Mouse (Mus musculus): Measurements from ENCODE around the gene Tsc22d4. TPM values are rescaled to one million over a fixed set of nuclear protein-coding genes. Genes with fewer than 3 reads are reported as not detected.

Gene Tsc22d4
- polyA plus RNA-seq, 1 experiment, result 483 TPM

GRCm38 (mm10) chr5:137755425-137755824, 9.9 kb downstream of the Tsc22d4 start:
- H3K4me1 ChIP-seq (ENCODE audit: control insufficient read depth, insufficient read depth, low read length), result peaks cover 13% of the 10 kb centered on the region
- TF ChIP-seq POLR2A (IDR thresholded peaks at IDR 0.05; ENCODE audit: insufficient read depth, low read depth, low read length), result no peak
- no peak for TF ChIP-seq CTCF (IDR thresholded peaks at IDR 0.05; ENCODE audit: insufficient read depth, low read depth, low read length)
- H3K4me3 ChIP-seq (ENCODE audit: insufficient read depth, low read depth, low read length), result no peak overlapping the region
- no peak overlapping the region for H3K27ac ChIP-seq (ENCODE audit: insufficient read depth, low read depth, low read length)
- 77% methylated on average over 5 of the region's 5 CpGs for WGBS

GRCm38 (mm10) chr5:137756106-137756505, 10.6 kb downstream of the Tsc22d4 start:
- H3K27ac ChIP-seq (ENCODE audit: insufficient read depth, low read depth, low read length), result no peak overlapping the region
- TF ChIP-seq CTCF (IDR thresholded peaks at IDR 0.05; ENCODE audit: insufficient read depth, low read depth, low read length) (no peak), POLR2A (IDR thresholded peaks at IDR 0.05; ENCODE audit: insufficient read depth, low read depth, low read length) (no peak)
- peaks cover 13% of the 10 kb centered on the region for H3K4me1 ChIP-seq (ENCODE audit: control insufficient read depth, insufficient read depth, low read length)
- 63% methylated on average over 3 of the region's 3 CpGs for WGBS
- no peak overlapping the region for H3K4me3 ChIP-seq (ENCODE audit: insufficient read depth, low read depth, low read length)

- WGBS, result 42% methylated on average over 10 of the region's 10 CpGs
- H3K27ac ChIP-seq (ENCODE audit: insufficient read depth, low read depth, low read length), result no peak overlapping the region
- TF ChIP-seq CTCF (IDR thresholded peaks at IDR 0.05; ENCODE audit: insufficient read depth, low read depth, low read length) (peak; percentile 73), POLR2A (IDR thresholded peaks at IDR 0.05; ENCODE audit: insufficient read depth, low read depth, low read length) (no peak)
- H3K4me3 ChIP-seq (ENCODE audit: insufficient read depth, low read depth, low read length), result no peak overlapping the region
- peaks cover 13% of the 10 kb centered on the region for H3K4me1 ChIP-seq (ENCODE audit: control insufficient read depth, insufficient read depth, low read length)
These were observed 11.5 kb downstream of the Tsc22d4 start for GRCm38 (mm10) chr5:137756882-137757661.

- H3K4me3 ChIP-seq (ENCODE audit: insufficient read depth, low read depth, low read length), result peak overlapping the region; percentile 30
- no peak for TF ChIP-seq POLR2A (IDR thresholded peaks at IDR 0.05; ENCODE audit: insufficient read depth, low read depth, low read length)
- TF ChIP-seq CTCF (IDR thresholded peaks at IDR 0.05; ENCODE audit: insufficient read depth, low read depth, low read length), result no peak
These were observed 12.4 kb downstream of the Tsc22d4 start for GRCm38 (mm10) chr5:137757887-137758286.

GRCm38 (mm10) chr5:137758921-137759534, 13.5 kb downstream of the Tsc22d4 start:
- WGBS, result 74% methylated on average over 19 of the region's 19 CpGs
- H3K4me3 ChIP-seq (ENCODE audit: insufficient read depth, low read depth, low read length), result peak overlapping the region; percentile 30
- TF ChIP-seq CTCF (IDR thresholded peaks at IDR 0.05; ENCODE audit: insufficient read depth, low read depth, low read length) (no peak), POLR2A (IDR thresholded peaks at IDR 0.05; ENCODE audit: insufficient read depth, low read depth, low read length) (no peak)
- peak overlapping the region; percentile 73; the same call in 1 of the 2 replicates for H3K27ac ChIP-seq (ENCODE audit: insufficient read depth, low read depth, low read length)
- peaks cover 13% of the 10 kb centered on the region for H3K4me1 ChIP-seq (ENCODE audit: control insufficient read depth, insufficient read depth, low read length)

More at GRCm38 (mm10) chr5:137757887-137758286, 12.4 kb downstream of the Tsc22d4 start:
- Histone ChIP-seq H3K27ac (ENCODE audit: insufficient read depth, low read depth, low read length) (peak overlapping the region; percentile 73), H3K4me1 (ENCODE audit: control insufficient read depth, insufficient read depth, low read length) (peaks cover 13% of the 10 kb centered on the region)
- 29% methylated on average over 6 of the region's 6 CpGs for WGBS

- H3K4me3 ChIP-seq (ENCODE audit: insufficient read depth, low read depth, low read length), result no peak overlapping the region
- 22% methylated on average over 4 of the region's 4 CpGs for WGBS
- H3K27ac ChIP-seq (ENCODE audit: insufficient read depth, low read depth, low read length), result no peak overlapping the region
- TF ChIP-seq CTCF (IDR thresholded peaks at IDR 0.05; ENCODE audit: insufficient read depth, low read depth, low read length) (peak; percentile 71), POLR2A (IDR thresholded peaks at IDR 0.05; ENCODE audit: insufficient read depth, low read depth, low read length) (no peak)
- peaks cover 13% of the 10 kb centered on the region for H3K4me1 ChIP-seq (ENCODE audit: control insufficient read depth, insufficient read depth, low read length)
These were observed 14.5 kb downstream of the Tsc22d4 start for GRCm38 (mm10) chr5:137759971-137760412.

GRCm38 (mm10) chr5:137764609-137765340, 19.2 kb downstream of the Tsc22d4 start:
- H3K4me3 ChIP-seq (ENCODE audit: insufficient read depth, low read depth, low read length), result no peak overlapping the region

GRCm38 (mm10) chr5:137766270-137766669, 20.7 kb downstream of the Tsc22d4 start:
- 61% methylated on average over 3 of the region's 3 CpGs for WGBS
- Histone ChIP-seq H3K4me3 (ENCODE audit: insufficient read depth, low read depth, low read length) (no peak overlapping the region), H3K27ac (ENCODE audit: insufficient read depth, low read depth, low read length) (no peak overlapping the region), H3K4me1 (ENCODE audit: control insufficient read depth, insufficient read depth, low read length) (no peaks in the 10 kb centered on the region)
- TF ChIP-seq CTCF (IDR thresholded peaks at IDR 0.05; ENCODE audit: insufficient read depth, low read depth, low read length), result no peak
- no peak for TF ChIP-seq POLR2A (IDR thresholded peaks at IDR 0.05; ENCODE audit: insufficient read depth, low read depth, low read length)

More at GRCm38 (mm10) chr5:137764609-137765340, 19.2 kb downstream of the Tsc22d4 start:
- no peak overlapping the region for H3K27ac ChIP-seq (ENCODE audit: insufficient read depth, low read depth, low read length)
- WGBS, result 60% methylated on average over 9 of the region's 9 CpGs
- H3K4me1 ChIP-seq (ENCODE audit: control insufficient read depth, insufficient read depth, low read length), result peaks cover 4% of the 10 kb centered on the region
- TF ChIP-seq CTCF (IDR thresholded peaks at IDR 0.05; ENCODE audit: insufficient read depth, low read depth, low read length) (no peak), POLR2A (IDR thresholded peaks at IDR 0.05; ENCODE audit: insufficient read depth, low read depth, low read length) (no peak)

Data from olfactory bulb, adult 2 months (tissue).